Mouse (Mus musculus) limb, embryonic 11.5 days (tissue): ENCODE data around the gene Trappc4. TPM values are rescaled to one million over a fixed set of nuclear protein-coding genes. Genes with fewer than 3 reads are reported as not detected.
"Not testable (repeated sequence)": the region's sequence is repeated elsewhere in the genome, so short reads cannot be mapped to it uniquely, and the experiment has no call there.

Source experiments
- ATAC-seq: fragments of 200-750 bp; cut with Nextera tagmentation; 2 replicates; pipeline ENCODE4 v1.8.0; 2017; ENCODE audit warnings: low read depth; ENCODE audit not compliant: insufficient number of reproducible peaks, low FRiP score, low TSS enrichment
- DNase-seq: peaks from one replicate; pipeline ENCODE4 v3.0.0-alpha.2; 2015; ENCODE audit warnings: low spot score
- H3K27ac ChIP-seq: fragments of 300-500 bp; sonication (generic); replicated peaks from 2 replicates; pipeline ENCODE4 v1.5.1; 2014; ENCODE audit warnings: low read depth, mild to moderate bottlenecking, low read length
- H3K27me3 ChIP-seq: fragments of 300-500 bp; sonication (generic); 2 replicates; pipeline ENCODE4 v1.6.1; 2014; ENCODE audit warnings: mild to moderate bottlenecking, low read length, mixed read lengths; ENCODE audit not compliant: control insufficient read depth, insufficient read depth
- H3K36me3 ChIP-seq: fragments of 300-500 bp; sonication (generic); 2 replicates; pipeline ENCODE4 v1.6.1; 2014; ENCODE audit warnings: mild to moderate bottlenecking, low read length, moderate library complexity, mixed read lengths; ENCODE audit not compliant: control insufficient read depth, insufficient read depth
- H3K4me1 ChIP-seq: fragments of 300-500 bp; sonication (generic); 2 replicates; pipeline ENCODE4 v1.6.1; 2014; ENCODE audit warnings: low read length, mixed read lengths; ENCODE audit not compliant: control insufficient read depth, insufficient read depth
- H3K4me2 ChIP-seq: fragments of 300-500 bp; sonication (generic); 2 replicates; pipeline ENCODE4 v1.6.1; 2014; ENCODE audit warnings: low read depth, mild to moderate bottlenecking, moderate library complexity; ENCODE audit not compliant: severe bottlenecking
- H3K4me3 ChIP-seq: fragments of 300-500 bp; sonication (generic); 2 replicates; pipeline ENCODE4 v1.5.1; 2014; ENCODE audit warnings: low read depth, low read length
- H3K9ac ChIP-seq: fragments of 300-500 bp; sonication (generic); 2 replicates; pipeline ENCODE4 v1.6.1; 2014; ENCODE audit warnings: mild to moderate bottlenecking, low read length
- H3K9me3 ChIP-seq: fragments of 300-500 bp; sonication (generic); 2 replicates; pipeline ENCODE4 v1.6.1; 2016; ENCODE audit warnings: low read length; ENCODE audit not compliant: control insufficient read depth
- WGBS: fragments of 180-500 bp; shearing (Covaris S2); extraction: QIAGEN DNeasy Blood & Tissue Kit; methylation state at CpG from one replicate; pipeline ENCODE4 v1.1.7; 2014; 5-methylcytosine and 5-hydroxymethylcytosine counted together
- polyA plus RNA-seq: library from polyadenylated mRNA; unstranded; fragments of >200 nt; fragmentation: Nextera tagmentation; extraction: Ambion mirVana; gene quantifications from 2 replicates; pipeline ENCODE4 v1.2.1, GENCODE M21; 2014

The Trappc4 gene
- polyA plus RNA-seq, 1 experiment from 2014 or later, result 141 TPM

GRCm38 (mm10) chr9:44432577-44433185 is 25.3 kb upstream of the Trappc4 start:
- no peak for DNase-seq
- Histone ChIP-seq H3K27ac (no peak overlapping the region), H3K4me2 (no peak overlapping the region), H3K9me3 (no peaks in the 10 kb centered on the region), H3K36me3 (no peaks in the 10 kb centered on the region), H3K4me1 (no peaks in the 10 kb centered on the region), H3K27me3 (no peaks in the 10 kb centered on the region), H3K9ac (no peak overlapping the region), H3K4me3 (no peak overlapping the region)
- WGBS, result 45% methylated on average over 5 of the region's 5 CpGs
- ATAC-seq, result no peak

GRCm38 (mm10) chr9:44423576-44423975 is 16.2 kb upstream of the Trappc4 start:
- ATAC-seq (no peak), DNase-seq (no peak)
- Histone ChIP-seq H3K27me3 (no peaks in the 10 kb centered on the region), H3K4me3 (no peak overlapping the region), H3K36me3 (no peaks in the 10 kb centered on the region), H3K4me1 (no peaks in the 10 kb centered on the region), H3K27ac (no peak overlapping the region), H3K4me2 (no peak overlapping the region), H3K9me3 (no peaks in the 10 kb centered on the region), H3K9ac (no peak overlapping the region)
- 94% methylated on average over 4 of the region's 4 CpGs for WGBS

- Histone ChIP-seq H3K9ac (no peak overlapping the region), H3K27me3 (no peaks in the 10 kb centered on the region), H3K4me3 (no peak overlapping the region), H3K36me3 (no peaks in the 10 kb centered on the region), H3K4me1 (peaks cover 7% of the 10 kb centered on the region), H3K9me3 (no peaks in the 10 kb centered on the region), H3K4me2 (no peak overlapping the region), H3K27ac (no peak overlapping the region)
- WGBS, result 71% methylated on average over 5 of the region's 5 CpGs
- ATAC-seq (no peak), DNase-seq (no peak)
Measured at GRCm38 (mm10) chr9:44420280-44420898, 13.0 kb upstream of the Trappc4 start.

- ATAC-seq, H3K4me3 ChIP-seq, H3K9me3 ChIP-seq, DNase-seq, H3K9ac ChIP-seq, H3K27ac ChIP-seq, H3K4me2 ChIP-seq, H3K27me3 ChIP-seq, H3K4me1 ChIP-seq, H3K36me3 ChIP-seq: not testable (repeated sequence)
- 94% methylated on average over 9 of the region's 9 CpGs for WGBS
Measured at GRCm38 (mm10) chr9:44419730-44420129, 12.3 kb upstream of the Trappc4 start.

GRCm38 (mm10) chr9:44418519-44419385 is 11.4 kb upstream of the Trappc4 start, which contains the start of gene Ccdc84:
TSS of gene Ccdc84 (minus strand) at chr9:44418569.
- WGBS, result 83% methylated on average over 14 of the region's 14 CpGs
- Histone ChIP-seq H3K9me3 (no peaks in the 10 kb centered on the region), H3K4me1 (peaks cover 7% of the 10 kb centered on the region), H3K36me3 (peaks cover 2% of the 10 kb centered on the region; the same call in 1 of the 2 replicates), H3K27ac (peak within 1 kb of the TSS; percentile 42; the same call in 1 of the 2 replicates), H3K27me3 (no peaks in the 10 kb centered on the region), H3K4me2 (peak within 1 kb of the TSS; percentile 93), H3K9ac (peak within 1 kb of the TSS; percentile 72), H3K4me3 (peak within 1 kb of the TSS; percentile 88)
- DNase-seq (no peak), ATAC-seq (no peak)

GRCm38 (mm10) chr9:44417892-44418363 is 10.5 kb upstream of the Trappc4 start:
- under 1% methylated on average over 38 of the region's 38 CpGs for WGBS
- ATAC-seq (peak; percentile 94), DNase-seq (peak; percentile 96)

GRCm38 (mm10) chr9:44417156-44417891 is 9.9 kb upstream of the Trappc4 start:
- DNase-seq, result no peak
- H3K27me3 ChIP-seq, result no peaks in the 10 kb centered on the region
- peaks cover 7% of the 10 kb centered on the region for H3K4me1 ChIP-seq
- peak; percentile 59; the same call in 1 of the 2 replicates for ATAC-seq
- 7% methylated on average over 26 of the region's 26 CpGs for WGBS
- peak overlapping the region; percentile 42; the same call in 1 of the 2 replicates for H3K27ac ChIP-seq
- peaks cover 8% of the 10 kb centered on the region; the same call in 1 of the 2 replicates for H3K36me3 ChIP-seq
- peak overlapping the region; percentile 93 for H3K4me2 ChIP-seq
- peak overlapping the region; percentile 72 for H3K9ac ChIP-seq
- H3K4me3 ChIP-seq, result peak overlapping the region; percentile 88
- H3K9me3 ChIP-seq, result no peaks in the 10 kb centered on the region

More at GRCm38 (mm10) chr9:44417892-44418363, 10.5 kb upstream of the Trappc4 start:
- Histone ChIP-seq H3K9me3 (no peaks in the 10 kb centered on the region), H3K4me2 (peak overlapping the region; percentile 93), H3K36me3 (peaks cover 6% of the 10 kb centered on the region; the same call in 1 of the 2 replicates), H3K4me1 (peaks cover 7% of the 10 kb centered on the region), H3K9ac (peak overlapping the region; percentile 72), H3K27ac (peak overlapping the region; percentile 42; the same call in 1 of the 2 replicates), H3K4me3 (peak overlapping the region; percentile 88), H3K27me3 (no peaks in the 10 kb centered on the region)
